Mouse (Mus musculus) CD4-positive, CD25-positive, alpha-beta regulatory T cell, adult 2 months (primary cell): Measurements from ENCODE around the gene Rps6kl1.
A peak's percentile ranks its signal among the peaks of the same experiment; 100 is the strongest.

Experiments
- DNase-seq: peaks from one replicate; pipeline ENCODE4 v3.0.0-alpha.2; 2012; ENCODE audit warnings: low read depth, low spot score

Gene Rps6kl1

GRCm38 (mm10) chr12:85141096-85141495, 10.0 kb downstream of the Rps6kl1 start:
- DNase-seq: no peak

GRCm38 (mm10) chr12:85140036-85140701, 10.9 kb downstream of the Rps6kl1 start:
- no peak for DNase-seq

GRCm38 (mm10) chr12:85136627-85137026, 14.4 kb downstream of the Rps6kl1 start:
- no peak for DNase-seq

GRCm38 (mm10) chr12:85135513-85136470, 15.3 kb downstream of the Rps6kl1 start:
- no peak for DNase-seq

GRCm38 (mm10) chr12:85134043-85134794, 16.8 kb downstream of the Rps6kl1 start:
- DNase-seq: no peak

GRCm38 (mm10) chr12:85131361-85131760, 19.7 kb downstream of the Rps6kl1 start:
- no peak for DNase-seq

GRCm38 (mm10) chr12:85129426-85129978, 21.6 kb downstream of the Rps6kl1 start:
- no peak for DNase-seq

GRCm38 (mm10) chr12:85126986-85127603, 24.0 kb downstream of the Rps6kl1 start:
- DNase-seq: peak; percentile 52

GRCm38 (mm10) chr12:85124751-85125150, 26.3 kb downstream of the Rps6kl1 start:
- no peak for DNase-seq

GRCm38 (mm10) chr12:85123645-85124044, 27.4 kb downstream of the Rps6kl1 start:
- DNase-seq: peak; percentile 15

GRCm38 (mm10) chr12:85123108-85123530, 27.9 kb downstream of the Rps6kl1 start:
- peak; percentile 59 for DNase-seq

- no peak for DNase-seq
Measured at GRCm38 (mm10) chr12:85121806-85122459, 29.1 kb downstream of the Rps6kl1 start.

GRCm38 (mm10) chr12:85115678-85116077, 35.4 kb downstream of the Rps6kl1 start:
- DNase-seq: no peak

GRCm38 (mm10) chr12:85113917-85114316, 37.1 kb downstream of the Rps6kl1 start:
- DNase-seq: no peak

- DNase-seq: no peak
Measured at GRCm38 (mm10) chr12:85113337-85113736, 37.7 kb downstream of the Rps6kl1 start.

- DNase-seq: no peak
Measured at GRCm38 (mm10) chr12:85112550-85113251, 38.4 kb downstream of the Rps6kl1 start.

- DNase-seq: peak; percentile 88
Measured at GRCm38 (mm10) chr12:85110698-85111592, 40.1 kb downstream of the Rps6kl1 start, which contains the start of the genes Prox2 and Dlst. Gene Prox2, minus strand, starts transcription at chr12:85110759. Gene Dlst, plus strand, starts transcription at chr12:85110833.

GRCm38 (mm10) chr12:85110011-85110697, 40.9 kb downstream of the Rps6kl1 start:
- DNase-seq: peak; percentile 30
